Mouse (Mus musculus) A20 (cell line): ENCODE data around the gene H1foo.

Source experiments
- DNase-seq: peaks from one replicate; pipeline ENCODE4 v3.0.0-alpha.2; 2011; ENCODE audit warnings: low read depth, low spot score

H1foo gene

DNA sequence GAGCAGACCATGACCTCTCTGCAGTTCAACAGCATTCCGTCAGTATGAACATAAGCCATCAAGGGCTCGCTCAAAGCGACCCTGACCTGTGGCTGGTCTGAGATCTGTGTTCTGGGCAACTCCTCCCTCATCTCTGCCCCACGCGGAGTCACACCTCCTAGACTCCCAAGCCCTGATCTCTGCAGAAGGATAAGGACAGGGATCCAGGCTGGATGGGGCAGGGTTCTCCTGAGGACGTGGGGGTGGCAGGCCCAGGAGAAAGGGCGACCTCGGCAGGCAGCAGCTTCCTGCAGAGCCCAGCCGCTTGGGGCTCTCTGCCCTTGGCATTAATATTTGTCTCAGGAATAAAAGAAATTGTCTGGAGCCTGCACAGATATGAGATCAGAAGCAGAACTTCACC, 40.9 kb downstream of the H1foo start:
- no peak for DNase-seq

DNA sequence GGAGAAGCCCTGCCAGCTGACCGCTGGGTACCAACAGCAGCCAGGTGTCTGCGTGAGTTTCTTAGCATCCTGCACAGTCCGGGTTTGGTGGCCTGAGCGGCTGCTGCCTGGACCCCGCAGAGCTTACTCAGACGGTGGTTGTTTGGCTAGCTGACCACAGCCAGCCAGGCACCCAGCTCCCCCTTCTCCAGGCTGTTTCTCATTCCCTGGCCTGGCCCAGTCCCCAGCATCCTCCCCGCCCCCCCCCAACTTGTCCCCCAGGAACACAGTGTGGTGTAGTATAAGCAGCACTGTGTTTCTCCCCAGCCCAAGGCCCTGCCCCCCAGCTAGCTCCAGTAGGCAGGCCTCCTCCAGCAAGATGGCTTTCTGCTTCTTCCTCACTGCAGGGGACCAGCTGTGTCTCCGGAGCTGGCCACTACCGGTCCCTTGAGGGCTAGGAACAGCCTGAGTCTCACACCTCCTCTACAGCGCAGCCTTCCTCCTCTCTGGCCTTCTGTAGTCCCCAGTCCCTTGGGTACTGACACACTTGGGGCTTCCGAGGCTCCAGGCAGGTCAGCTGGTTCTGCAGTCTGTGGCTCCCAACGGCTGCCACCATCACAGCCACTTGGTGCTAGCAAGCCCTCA, 41.8 kb downstream of the H1foo start:
- DNase-seq: no peak

DNA sequence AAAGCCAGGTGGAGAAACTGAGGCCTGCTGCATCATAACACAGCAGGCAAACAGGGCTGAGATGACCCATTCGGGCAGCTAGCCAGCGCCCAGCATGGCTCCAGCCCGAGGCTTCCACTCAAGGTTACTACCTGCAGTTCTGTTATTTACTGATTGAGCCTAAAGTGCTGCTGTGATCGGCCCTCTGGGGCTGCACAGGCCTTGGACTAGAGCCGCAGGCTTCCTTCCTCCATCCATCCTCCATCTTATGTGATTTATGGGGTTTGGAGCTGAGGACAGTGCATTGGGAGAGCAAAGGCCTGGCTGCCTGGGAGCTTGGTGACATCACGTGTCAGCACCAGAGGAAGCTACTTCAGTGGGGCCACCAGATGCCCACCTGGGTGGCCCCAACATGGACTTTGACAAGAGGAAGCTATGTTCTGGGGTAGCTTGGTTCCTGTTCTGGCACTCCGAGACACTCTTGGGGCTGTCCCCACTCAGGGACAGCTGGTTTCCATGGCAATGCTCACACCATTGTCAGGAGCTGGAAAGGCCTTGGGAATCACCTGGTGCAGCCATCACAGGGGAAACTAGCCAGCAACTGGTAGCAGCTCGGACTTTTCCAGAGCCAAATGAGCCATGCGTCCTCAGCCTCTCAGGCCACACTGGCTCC, 42.5 kb downstream of the H1foo start:
- peak; percentile 48 for DNase-seq

DNA sequence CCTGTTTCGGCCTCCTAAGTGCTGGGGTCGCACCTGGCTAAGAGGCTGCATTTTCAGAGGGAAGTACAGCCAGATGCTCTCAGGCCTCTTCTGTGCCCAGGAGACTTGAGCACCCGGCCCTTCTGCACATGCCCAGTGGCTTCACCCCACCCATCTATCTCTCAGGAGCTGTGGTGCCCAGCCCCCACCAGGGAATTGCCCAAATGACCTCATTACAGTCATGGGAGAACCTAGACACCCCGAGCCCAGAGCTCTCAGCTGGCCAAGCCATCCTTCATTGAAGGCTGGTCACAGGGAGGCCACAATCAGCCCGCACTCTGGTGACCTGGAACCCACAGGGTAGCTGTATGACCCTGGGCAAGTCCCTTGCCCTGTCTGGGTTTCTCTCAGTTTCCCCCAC, 44.3 kb downstream of the H1foo start:
- DNase-seq: peak; percentile 61

DNA sequence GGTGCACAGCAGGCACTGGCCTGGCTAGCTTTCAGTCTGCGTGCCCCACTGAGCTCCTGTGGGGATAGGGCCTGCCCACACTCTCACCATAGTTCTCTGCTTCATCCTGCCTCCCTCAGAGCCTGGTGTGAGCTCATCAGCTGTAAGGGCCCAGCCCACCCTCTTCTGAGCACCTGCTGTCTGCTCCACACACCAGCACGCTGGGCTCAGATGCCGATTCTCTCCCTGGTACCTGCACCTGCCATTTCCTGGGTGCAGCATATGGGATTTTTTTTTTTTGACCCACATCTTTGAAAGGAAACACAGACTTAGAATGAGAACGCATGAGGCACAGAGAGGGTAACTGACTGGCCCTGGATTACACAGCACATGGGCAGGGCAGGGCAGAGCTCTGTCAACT, 44.9 kb downstream of the H1foo start:
- DNase-seq: peak; percentile 76

DNA sequence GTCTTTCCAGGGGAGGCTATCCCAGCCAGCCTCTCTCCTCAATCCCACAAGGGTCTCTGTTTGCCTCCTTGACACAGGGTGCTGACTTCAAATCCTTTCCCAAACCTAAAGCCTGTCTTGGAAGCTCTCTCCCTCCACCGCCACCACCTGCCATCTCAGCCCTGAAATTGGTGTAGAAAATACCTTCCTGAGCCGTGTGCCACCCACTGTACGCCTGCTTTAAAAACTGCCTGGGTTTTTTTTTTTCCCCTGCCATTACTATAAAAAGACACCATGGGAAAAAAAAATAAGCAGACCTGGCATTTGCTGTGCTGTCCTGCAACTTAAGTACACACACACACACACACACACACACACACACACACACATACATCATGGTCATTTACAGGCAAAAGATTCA, 45.3 kb downstream of the H1foo start:
- DNase-seq: no peak

DNA sequence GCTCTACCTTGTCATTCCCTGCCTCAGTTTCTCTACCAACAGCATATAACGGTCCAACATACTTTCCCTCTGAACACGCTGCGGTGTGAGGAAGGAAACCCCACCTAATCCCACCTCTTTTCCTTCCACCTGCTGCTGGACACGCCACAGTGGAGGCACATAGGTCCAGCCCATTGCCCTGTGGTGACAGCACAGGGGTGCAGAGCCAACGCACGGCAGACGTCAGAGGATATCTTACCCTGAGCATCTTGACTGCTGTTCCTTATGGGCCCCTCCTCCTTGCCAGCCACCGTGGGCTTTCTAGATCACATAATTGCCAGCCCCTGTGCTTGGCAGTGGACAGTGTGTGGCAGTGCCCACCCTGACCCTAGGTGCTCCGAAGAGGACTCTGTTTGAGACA, 45.7 kb downstream of the H1foo start:
- no peak for DNase-seq

DNA sequence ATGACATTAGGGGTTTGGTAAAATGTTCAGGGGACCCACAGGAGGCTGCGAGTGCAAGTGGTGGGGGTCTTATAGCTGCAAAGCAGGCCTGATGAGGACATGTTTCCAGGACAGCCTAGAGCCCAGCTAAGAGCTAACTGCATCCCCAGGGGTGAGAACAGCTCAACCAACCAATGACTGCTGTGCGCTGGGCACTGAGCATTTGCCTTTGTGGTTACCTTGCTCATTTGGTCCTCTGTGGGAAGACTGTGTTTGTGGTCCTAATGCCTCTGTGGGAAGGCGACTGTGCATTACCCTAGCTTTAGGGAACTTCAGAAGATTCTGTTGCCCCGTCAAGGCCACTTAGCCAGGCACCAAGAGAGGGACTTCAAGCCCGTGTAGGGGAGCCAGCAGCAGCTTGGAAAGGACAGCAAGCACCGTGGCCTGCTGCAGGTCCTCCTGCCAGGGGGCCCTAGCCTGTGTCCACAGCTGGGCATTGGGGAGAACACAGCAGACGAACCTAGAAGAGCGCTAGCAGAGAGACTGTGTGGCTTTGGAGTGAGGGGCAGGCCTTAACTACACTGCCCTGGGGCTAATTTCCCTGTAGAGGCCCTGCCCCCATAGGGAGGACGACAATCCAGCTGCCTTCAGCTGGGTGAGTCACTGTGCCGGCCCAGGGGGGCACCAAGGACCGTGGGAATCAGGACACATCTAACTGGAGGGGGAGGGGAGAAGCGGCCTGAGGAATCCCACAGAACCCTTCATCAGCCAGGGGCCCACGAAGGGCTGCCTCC, 46.6 kb downstream of the H1foo start:
- DNase-seq: no peak

DNA sequence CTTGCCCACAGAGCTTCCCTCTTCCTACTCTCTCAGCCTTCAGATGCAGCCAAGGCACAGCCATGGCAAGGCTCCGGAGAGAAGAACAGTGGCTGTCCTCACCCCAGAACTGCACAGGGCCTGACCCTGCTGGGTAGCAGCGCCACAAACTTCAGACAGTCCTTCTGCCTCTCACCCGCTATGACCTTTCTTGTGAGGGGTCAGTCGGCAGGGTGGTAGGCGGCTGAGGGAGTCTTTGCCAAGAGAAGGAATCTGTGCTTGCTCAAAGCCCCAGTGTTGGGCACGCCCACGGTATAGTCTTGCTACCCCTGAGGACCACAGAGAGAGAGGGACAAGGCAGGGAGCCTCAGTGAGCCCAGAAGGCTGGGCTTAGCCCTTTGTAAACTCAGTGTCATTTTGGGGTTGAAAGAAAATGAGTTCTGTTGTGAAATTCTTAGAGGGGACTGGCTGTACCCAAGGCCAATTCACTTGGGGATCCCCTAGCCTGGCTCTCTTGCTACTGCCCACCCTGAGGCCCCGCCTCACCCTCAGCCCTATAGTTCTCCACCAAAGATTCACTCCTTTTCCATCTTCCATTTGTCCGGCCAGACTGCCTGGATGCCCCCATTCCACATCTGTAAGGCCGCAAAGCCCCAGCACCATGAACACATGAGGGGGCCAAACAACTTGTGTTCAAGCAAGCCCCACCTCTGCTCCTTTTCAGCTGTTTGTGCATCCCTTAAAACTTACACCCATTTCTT, 47.3 kb downstream of the H1foo start:
- DNase-seq: no peak

DNA sequence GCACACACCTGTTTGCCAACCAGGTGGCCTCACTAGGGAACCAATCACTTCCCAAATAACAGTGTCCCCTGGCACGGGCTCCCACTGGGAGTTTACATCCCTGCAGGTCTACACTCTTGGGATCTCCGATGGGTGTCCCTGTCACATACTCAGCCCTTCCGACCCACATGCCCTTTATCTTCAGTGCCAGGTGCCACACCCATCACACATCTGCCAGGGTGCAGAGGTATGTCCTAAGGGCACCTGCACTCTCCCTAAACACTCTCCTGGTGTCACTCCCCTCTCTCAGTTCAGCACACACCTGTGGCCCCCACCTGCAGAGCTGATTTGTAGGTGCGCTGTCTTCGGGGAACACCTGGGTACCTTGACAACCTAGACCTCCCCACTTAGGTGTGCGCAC, 48.2 kb downstream of the H1foo start:
- no peak for DNase-seq

DNA sequence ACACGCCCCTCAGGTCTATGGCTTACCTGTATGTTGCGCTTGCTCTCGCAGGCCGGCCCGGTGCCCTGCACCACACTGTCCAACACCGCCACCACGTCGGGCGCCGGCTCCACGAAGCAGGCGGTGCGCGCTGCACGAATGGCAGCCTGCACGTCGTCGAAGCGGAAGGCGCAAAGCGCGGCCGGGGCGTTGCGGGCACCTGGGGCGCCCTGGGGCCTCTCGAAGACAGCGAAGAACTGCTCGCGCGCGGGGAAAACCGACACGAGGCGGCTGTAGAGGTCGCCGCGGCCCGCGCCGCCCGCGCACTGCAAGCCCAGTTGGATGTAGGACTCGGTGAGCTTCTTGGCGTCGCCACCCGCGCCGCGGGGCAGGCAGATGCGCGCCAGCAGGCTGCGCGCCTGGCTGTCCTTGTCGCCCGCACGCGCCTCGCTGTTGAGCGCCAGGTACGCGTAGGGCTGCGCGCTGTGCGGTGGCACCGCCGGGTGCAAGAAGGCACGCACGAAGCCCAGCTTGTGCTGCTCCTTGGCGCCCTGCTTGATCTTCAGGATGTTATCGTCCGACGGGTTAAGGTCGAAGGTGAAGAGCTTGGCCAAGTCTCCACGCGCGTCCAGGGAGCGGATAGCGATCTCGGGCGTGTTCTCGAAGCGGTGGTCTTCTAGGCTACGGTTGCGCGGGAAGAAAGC, 48.9 kb downstream of the H1foo start:
- no peak for DNase-seq

DNA sequence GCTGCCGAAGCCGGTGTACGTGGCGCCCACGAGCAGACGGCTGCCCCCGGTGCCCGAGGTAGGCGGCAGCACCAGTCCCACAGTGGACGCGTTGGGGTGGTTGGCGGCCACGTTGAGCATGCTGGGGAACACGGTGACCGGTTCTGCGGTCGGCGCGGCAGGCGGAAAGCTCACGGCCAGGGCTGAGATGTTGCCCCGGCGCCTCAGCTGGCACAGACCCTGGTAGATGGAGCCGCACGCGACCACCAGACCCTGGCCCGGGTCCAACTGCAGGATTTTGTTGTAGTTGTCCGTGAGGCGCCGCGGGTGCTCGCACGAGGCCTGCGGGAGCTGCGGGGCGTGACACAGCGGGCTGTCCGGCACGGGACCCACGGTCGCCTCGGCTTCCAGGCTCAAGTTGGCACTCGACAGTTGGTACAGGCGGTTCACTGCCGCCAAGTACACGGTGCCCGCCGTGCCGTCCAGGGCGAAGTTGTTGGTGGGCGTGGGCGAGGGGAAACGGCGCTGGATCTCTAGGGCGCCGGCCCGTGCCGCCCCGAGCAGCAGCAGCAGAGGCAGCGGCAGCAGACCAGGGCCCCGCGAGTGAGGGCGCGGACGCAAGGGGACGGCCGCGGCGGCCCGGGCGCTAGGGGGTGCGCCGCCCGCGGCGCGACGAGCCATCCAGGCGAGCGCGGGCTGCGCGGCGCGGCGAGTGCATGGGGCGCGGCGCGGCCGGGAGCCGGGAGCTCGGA, 49.6 kb downstream of the H1foo start:
- DNase-seq: no peak

DNA sequence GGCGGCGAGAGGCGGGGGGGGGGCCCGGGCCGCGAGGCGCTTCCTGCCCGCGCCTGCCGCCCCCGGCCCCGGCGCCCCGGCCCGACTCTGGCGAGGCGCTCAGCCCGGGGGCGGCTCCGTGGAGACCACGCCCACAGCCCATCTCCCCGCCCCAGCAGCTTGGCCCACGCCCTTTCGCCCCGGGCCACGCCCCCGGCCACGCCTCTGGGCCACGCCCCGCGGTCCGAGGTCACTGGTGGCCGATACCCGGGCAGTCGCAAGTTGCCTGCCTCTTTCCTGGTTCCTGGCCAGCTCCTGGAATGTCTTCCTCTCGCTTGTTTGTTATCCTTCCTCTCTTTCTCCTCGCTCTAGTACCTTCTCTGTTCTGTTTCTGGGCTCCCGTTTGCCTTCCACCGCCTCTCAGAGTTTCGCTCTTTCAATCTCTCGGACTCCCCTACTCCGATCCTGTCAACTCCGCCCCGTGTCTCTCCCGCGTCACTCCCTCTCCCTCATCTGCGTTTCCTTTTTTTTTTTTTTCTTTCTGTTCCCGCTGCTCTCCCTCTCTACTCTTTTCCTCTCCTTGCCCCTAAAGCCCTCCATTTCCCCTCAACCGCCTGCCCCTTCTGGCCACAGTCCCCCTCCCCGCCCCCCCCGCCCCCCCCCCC, 50.3 kb downstream of the H1foo start, which contains the start of gene Plxnd1:
Plxnd1 (minus strand) TSS at position 129 of the 644 bp plus-strand sequence.
- peak; percentile 87 for DNase-seq

DNA sequence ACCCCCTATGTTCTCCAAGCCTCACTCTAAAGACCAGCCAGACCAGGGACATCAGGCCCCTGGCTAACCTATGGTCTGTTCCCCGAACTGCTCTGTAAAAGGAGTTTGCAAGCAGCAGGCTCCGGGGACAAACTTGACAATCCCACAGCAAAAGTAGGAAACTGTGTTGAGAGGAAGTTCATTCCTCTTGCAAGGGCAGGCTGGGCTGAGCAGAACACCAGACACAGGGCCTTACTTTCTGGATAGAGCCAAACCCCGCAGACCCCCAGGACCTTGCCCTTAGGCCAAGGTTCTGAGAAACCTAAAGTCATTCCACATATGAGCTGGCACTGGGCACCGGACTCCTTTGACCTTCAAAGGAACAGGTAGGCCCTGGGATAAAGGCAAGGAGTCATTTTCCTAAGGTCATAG, 50.8 kb downstream of the H1foo start:
- DNase-seq: no peak

DNA sequence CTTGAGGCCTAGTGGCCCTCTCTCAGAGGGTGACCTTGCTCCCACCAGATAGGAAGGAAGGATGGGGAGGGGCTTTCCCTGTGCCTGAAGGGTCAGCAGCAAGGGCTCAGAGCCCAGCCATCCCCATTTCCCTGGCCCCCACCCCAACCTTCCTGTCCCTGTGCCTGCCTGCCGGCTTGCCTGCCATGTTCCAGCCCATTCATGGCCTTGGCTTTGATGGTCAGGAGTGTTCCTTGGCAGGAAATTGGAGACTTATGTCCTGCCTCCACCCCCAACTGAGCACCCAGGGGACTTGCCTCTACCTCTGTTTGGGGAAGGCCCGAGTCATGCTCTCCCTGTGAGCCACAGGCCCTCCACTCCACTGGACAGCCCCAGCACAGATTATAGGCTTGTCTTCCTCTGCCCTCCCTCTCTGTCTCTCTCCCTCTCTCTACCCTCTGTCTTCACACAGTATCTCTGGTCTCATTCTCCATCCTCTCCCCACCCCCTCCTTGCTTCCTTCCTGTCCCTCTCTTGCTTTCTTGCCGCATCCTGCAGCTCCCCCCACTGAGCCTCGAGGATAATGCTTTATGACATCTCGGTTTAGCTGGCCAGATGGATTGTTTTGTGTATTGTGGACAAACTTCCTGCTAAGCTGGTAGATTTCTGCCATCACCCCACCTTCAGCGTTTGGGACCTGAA, 51.6 kb downstream of the H1foo start:
- no peak for DNase-seq

DNA sequence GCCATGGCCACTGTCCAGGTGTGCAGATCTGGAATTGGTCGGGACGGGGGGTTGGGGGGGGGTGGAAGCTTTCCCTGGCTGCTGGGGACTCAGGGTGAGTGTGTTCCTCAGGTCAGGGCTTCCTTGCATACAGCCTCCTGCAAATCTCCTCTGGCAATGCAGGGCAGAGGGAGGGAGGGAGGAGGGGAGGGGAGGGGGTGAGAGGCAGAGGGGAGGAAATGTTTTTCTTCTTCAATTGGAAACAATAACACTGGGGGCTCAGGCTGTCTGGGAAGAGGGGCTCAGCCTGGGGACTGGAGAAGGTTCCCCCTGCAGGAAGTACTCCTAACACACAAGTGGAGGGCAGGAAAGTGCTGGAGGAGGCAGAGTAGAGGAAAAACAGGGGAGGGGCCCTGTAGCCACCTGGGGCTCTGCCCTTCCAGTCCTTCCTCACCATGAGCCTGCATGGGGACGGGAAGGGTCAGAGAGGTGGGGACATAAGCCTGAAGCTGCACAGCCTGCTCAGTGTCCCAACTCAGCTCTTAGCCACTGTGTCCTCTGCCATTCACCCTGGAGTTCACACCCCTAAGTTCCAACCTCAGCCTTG, 53.1 kb downstream of the H1foo start:
- DNase-seq: no peak

DNA sequence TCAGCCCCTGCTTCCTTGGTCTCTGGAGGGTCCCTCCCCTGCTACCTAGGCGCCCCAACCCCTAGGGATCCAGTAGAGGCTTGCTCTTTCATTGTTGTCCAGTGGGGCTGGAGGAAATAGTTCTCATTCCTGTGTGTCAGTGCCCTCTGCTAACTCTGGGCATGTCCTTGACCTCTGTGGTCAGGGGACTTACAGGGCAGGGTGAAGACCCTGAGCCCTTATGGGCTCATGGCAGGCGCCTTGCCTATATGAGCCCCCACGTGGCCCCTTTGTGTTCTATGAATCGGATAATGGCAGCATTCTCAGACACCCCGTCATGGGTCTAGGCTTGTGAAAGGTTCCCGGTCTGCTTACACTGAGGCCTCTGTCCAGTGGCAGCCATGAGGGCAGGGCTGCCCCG, 54.0 kb downstream of the H1foo start:
- no peak for DNase-seq

DNA sequence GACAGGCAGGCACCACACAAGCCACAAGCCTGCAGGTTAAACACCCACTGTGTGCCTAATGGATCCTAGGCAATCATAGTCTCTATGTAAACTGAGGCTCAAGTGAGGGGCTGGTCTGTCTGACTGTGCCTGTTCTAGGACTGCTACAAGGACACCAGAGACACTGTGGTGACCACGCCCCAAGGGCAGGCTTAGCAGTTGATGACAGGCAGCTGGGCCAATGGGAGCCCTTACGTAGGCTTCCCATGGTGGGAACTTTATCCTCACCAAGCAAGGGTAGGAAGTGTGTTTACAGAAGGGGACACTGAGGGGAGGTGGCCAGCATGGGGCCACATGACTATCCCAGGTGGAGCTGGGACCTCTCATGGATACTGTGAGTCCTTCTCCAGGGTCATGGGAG, 54.5 kb downstream of the H1foo start:
- DNase-seq: no peak
